Mouse (Mus musculus) adrenal gland, adult 18-20 months (tissue): ENCODE measurements around the gene Samt1. TPM values are rescaled to one million over a fixed set of nuclear protein-coding genes. Genes with fewer than 3 reads are reported as not detected.
"Not testable (repeated sequence)": the region's sequence is repeated elsewhere in the genome, so short reads cannot be mapped to it uniquely, and the experiment has no call there.

Experiments used
- DNase-seq, 2 experiments: peaks; one replicate each; pipeline ENCODE4 v3.0.0; 2021 to 2022; ENCODE audit warnings: low spot score in 2 of 2
- long read RNA-seq, 2 experiments: library from polyadenylated mRNA; stranded (forward); transcript quantifications; one replicate each; pipeline ENCODE4 v2.0.0; 2021
- total RNA-seq, 2 experiments: library from RNA; stranded (reverse); gene quantifications; 1 replicate in 1 of 2; 2 replicates in 1 of 2; pipeline ENCODE4 v1.2.3; 2021

Samt1 gene
- not detected for total RNA-seq
- long read RNA-seq, experiment 1: 0 reads
- long read RNA-seq, experiment 2: 0 reads

GRCm38 (mm10) chrX:154012540-154012939, at the start of gene Samt1:
Gene Samt1, minus strand, starts transcription at chrX:154012640.
- not testable (repeated sequence) for DNase-seq

DNA sequence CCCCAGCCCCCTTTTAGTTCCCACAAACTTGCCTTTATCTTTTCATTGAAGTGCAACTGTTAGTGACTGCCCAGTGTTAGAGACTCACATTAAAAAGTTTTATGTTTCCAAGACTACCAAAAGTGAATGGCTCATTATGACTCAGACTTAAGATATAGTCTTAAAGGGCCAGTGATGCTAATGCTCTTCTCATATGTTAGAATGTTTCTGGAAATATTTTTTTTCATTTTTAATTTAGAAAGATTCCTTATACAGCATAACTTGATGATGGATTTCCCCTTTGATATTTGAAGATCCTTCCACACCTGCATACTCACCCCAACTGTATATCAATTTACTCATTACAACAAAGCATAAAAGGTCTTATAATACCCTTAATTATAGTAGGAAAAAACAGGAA, 42.5 kb upstream of the Samt1 start, which contains the start of gene Gm10057:
Gm10057 (minus strand) TSS at position 101 of the 400 bp plus-strand sequence.
- DNase-seq: not testable (repeated sequence)

DNA sequence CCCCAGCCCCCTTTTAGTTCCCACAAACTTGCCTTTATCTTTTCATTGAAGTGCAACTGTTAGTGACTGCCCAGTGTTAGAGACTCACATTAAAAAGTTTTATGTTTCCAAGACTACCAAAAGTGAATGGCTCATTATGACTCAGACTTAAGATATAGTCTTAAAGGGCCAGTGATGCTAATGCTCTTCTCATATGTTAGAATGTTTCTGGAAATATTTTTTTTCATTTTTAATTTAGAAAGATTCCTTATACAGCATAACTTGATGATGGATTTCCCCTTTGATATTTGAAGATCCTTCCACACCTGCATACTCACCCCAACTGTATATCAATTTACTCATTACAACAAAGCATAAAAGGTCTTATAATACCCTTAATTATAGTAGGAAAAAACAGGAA, 21.3 kb upstream of the Samt1 start, which contains the start of gene 4921511M17Rik:
4921511M17Rik (minus strand) TSS at position 101 of the 400 bp plus-strand sequence.
- not testable (repeated sequence) for DNase-seq

DNA sequence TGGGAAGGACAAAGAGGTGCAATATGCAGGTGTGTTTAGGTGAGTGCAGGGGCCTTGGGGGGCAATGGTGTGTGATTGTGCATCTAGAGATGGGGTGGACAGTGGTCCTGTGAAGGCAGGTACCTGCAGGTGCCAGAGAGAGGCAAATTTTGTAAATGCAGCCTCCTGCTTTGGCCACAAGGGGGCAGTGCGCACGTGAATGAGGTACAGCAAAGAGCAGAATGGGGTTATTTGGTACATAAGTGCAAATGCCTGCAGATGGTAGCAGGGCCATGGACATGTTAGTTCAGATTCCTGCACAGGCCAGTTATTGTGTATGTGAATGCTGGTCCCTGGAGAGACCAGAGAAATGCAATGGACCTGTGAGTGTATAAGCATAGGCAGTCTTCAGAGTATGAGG, 35.5 kb downstream of the Samt1 start:
- DNase-seq: not testable (repeated sequence)

- DNase-seq: not testable (repeated sequence)
These were observed 36.0 kb downstream of the Samt1 start for GRCm38 (mm10) chrX:153976467-153976866.

- no peak for DNase-seq
These were observed 38.0 kb downstream of the Samt1 start for GRCm38 (mm10) chrX:153974450-153974849.

GRCm38 (mm10) chrX:153952866-153953265, 59.6 kb downstream of the Samt1 start:
- not testable (repeated sequence) for DNase-seq

Other genes starting within 250 kb of the Samt1 start
- under 1 TPM; 0.42 to 0.89 TPM for gene Spin2c, start 180.4 kb downstream of the Samt1 start, total RNA-seq
- not detected for gene 4921511M17Rik, start 21.2 kb upstream of the Samt1 start, total RNA-seq
- not detected for gene Gm10057, start 42.4 kb upstream of the Samt1 start, total RNA-seq
- gene Gm15140, start 108.0 kb upstream of the Samt1 start, total RNA-seq: not detected